Mouse (Mus musculus): ENCODE results near the gene Gm45785.
"Not testable (repeated sequence)": the region's sequence is repeated elsewhere in the genome, so short reads cannot be mapped to it uniquely, and the experiment has no call there.

Gene Gm45785

GRCm38 (mm10) chr7:140855860-140856784 is at the start of gene Gm45785:
TSS of gene Gm45785 (minus strand) at chr7:140856331.
- DNase-seq (ENCODE audit: low read depth, low spot score): peak; percentile 92

- no peak for DNase-seq (ENCODE audit: low read depth, low spot score)
Observed at GRCm38 (mm10) chr7:140905642-140906081, 49.5 kb upstream of the Gm45785 start.

GRCm38 (mm10) chr7:140903212-140903611 is 47.1 kb upstream of the Gm45785 start:
- DNase-seq (ENCODE audit: low read depth, low spot score): peak; percentile 66

- DNase-seq (ENCODE audit: low read depth, low spot score): peak; percentile 70
Observed at GRCm38 (mm10) chr7:140902036-140902875, 46.1 kb upstream of the Gm45785 start.

- peak; percentile 94 for DNase-seq (ENCODE audit: low read depth, low spot score)
Observed at GRCm38 (mm10) chr7:140900220-140900619, 44.1 kb upstream of the Gm45785 start, which contains the start of gene Cox8b. TSS of gene Cox8b (minus strand) at chr7:140900446.

GRCm38 (mm10) chr7:140899121-140899520 is 43.0 kb upstream of the Gm45785 start:
- DNase-seq (ENCODE audit: low read depth, low spot score): no peak

- DNase-seq (ENCODE audit: low read depth, low spot score): no peak
Observed at GRCm38 (mm10) chr7:140897863-140898262, 41.7 kb upstream of the Gm45785 start.

- DNase-seq (ENCODE audit: low read depth, low spot score): no peak
Observed at GRCm38 (mm10) chr7:140894611-140895010, 38.5 kb upstream of the Gm45785 start.

GRCm38 (mm10) chr7:140894031-140894430 is 37.9 kb upstream of the Gm45785 start:
- DNase-seq (ENCODE audit: low read depth, low spot score): no peak

- not testable (repeated sequence) for DNase-seq (ENCODE audit: low read depth, low spot score)
Observed at GRCm38 (mm10) chr7:140890636-140891035, 34.5 kb upstream of the Gm45785 start.

GRCm38 (mm10) chr7:140882469-140882803 is 26.3 kb upstream of the Gm45785 start:
- DNase-seq (ENCODE audit: low read depth, low spot score): no peak

- DNase-seq (ENCODE audit: low read depth, low spot score): peak; percentile 90
Observed at GRCm38 (mm10) chr7:140881696-140882468, 25.8 kb upstream of the Gm45785 start, which contains the start of the genes Psmd13 and Sirt3. TSS of gene Psmd13 (plus strand) at chr7:140881968. TSS of gene Sirt3 (minus strand) at chr7:140882309.

- no peak for DNase-seq (ENCODE audit: low read depth, low spot score)
Observed at GRCm38 (mm10) chr7:140880865-140881515, 24.9 kb upstream of the Gm45785 start.

GRCm38 (mm10) chr7:140880419-140880818 is 24.3 kb upstream of the Gm45785 start:
- DNase-seq (ENCODE audit: low read depth, low spot score): no peak

GRCm38 (mm10) chr7:140879355-140879754 is 23.2 kb upstream of the Gm45785 start:
- DNase-seq (ENCODE audit: low read depth, low spot score): no peak

GRCm38 (mm10) chr7:140877364-140877763 is 21.2 kb upstream of the Gm45785 start:
- no peak for DNase-seq (ENCODE audit: low read depth, low spot score)

- no peak for DNase-seq (ENCODE audit: low read depth, low spot score)
Observed at GRCm38 (mm10) chr7:140874224-140874623, 18.1 kb upstream of the Gm45785 start.

GRCm38 (mm10) chr7:140864761-140865160 is 8.6 kb upstream of the Gm45785 start:
- no peak for DNase-seq (ENCODE audit: low read depth, low spot score)

GRCm38 (mm10) chr7:140860728-140861127 is 4.6 kb upstream of the Gm45785 start:
- DNase-seq (ENCODE audit: low read depth, low spot score): no peak

GRCm38 (mm10) chr7:140859997-140860396 is 3.9 kb upstream of the Gm45785 start:
- DNase-seq (ENCODE audit: low read depth, low spot score): no peak

GRCm38 (mm10) chr7:140858746-140859145 is 2.6 kb upstream of the Gm45785 start:
- DNase-seq (ENCODE audit: low read depth, low spot score): no peak
